ENCODE assay signal across 22 mouse cellular contexts in the genomic region with DNA sequence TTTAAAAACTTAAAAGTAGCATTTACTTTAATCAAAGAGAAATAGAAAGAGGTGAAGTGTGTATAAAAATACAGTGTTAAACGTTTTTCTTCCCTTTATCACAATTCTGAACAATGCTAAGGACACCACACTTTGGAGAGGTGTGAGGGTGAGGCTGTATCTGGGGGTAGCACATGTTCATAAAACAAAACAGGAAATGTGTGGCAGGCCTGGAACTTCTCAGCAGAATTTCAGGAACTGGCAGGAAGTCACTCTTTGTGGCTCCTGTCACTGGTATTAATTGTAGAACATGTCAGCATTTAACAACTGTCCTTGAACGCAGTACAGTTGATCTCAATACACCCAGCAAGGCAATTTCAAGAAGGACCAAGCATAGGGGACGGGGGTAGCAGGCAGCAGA.
DNase-seq lines count a peak whose midpoint lies in the region; ATAC-seq and TF ChIP-seq lines count a peak whose summit lies in the region.
"Had no signal": no experiment of that assay in that cellular context is flagged by ENCODE, and none has a peak within 500 bp of the region (broad histone marks: within the 10 kb centered on the region; RNA-seq: fewer than 3 reads in every experiment).

No protein-coding gene starts in this region.

- H3K36me3 ChIP-seq in lung, postnatal 0 days (ENCODE audit: insufficient read depth, low read length), result no peaks in the 10 kb centered on the region
- H3K36me3 ChIP-seq: embryonic facial prominence, embryonic 13.5 days; heart, embryonic 10.5 days; hindbrain, embryonic 13.5 days had no signal

- H3K4me2 ChIP-seq in lung, postnatal 0 days (replicated peaks; ENCODE audit: low read depth, low read length), result no peak overlapping the region
- H3K4me2 ChIP-seq: embryonic facial prominence, embryonic 13.5 days; forebrain, embryonic 13.5 days; hindbrain, embryonic 13.5 days had no signal

- intact Hi-C loops in gastrocnemius, postnatal 36 days (cut with DNase I), result no loop called here

- 42% methylated on average over 3 of the region's 3 CpGs for WGBS in lung, postnatal 0 days

- peak; percentile 18 for DNase-seq in heart, adult 11 months
- DNase-seq in heart, adult 9 months (ENCODE audit: low spot score in 2 of 2), result no peak
- peak; percentile 6 for DNase-seq in lung, postnatal 0 days (ENCODE audit: low spot score)
- DNase-seq in lung, postnatal 36 days, result no peak
- DNase-seq in gastrocnemius, postnatal 36 days, result no peak
- no peak for DNase-seq in ovary, adult 18-20 months (ENCODE audit: low spot score)
- DNase-seq: adrenal gland, postnatal 25 days; cerebellum, adult 11 months; cerebellum, adult 9-10 months; cerebellum, postnatal 25 days; forebrain, postnatal 0 days; gastrocnemius, postnatal 14 days; heart, postnatal 10 days; heart, postnatal 4 days had no signal

- no peak overlapping the region for H3K9ac ChIP-seq in lung, postnatal 0 days (replicated peaks; ENCODE audit: low read depth)
- H3K9ac ChIP-seq: embryonic facial prominence, embryonic 13.5 days; forebrain, embryonic 13.5 days; forebrain, postnatal 0 days; hindbrain, embryonic 13.5 days had no signal

- no peaks in the 10 kb centered on the region for H3K4me1 ChIP-seq in lung, postnatal 0 days (ENCODE audit: insufficient read depth, low read depth, low read length)
- H3K4me1 ChIP-seq: embryonic facial prominence, embryonic 13.5 days; forebrain, embryonic 13.5 days; heart, embryonic 10.5 days; hindbrain, embryonic 13.5 days had no signal

- no peaks in the 10 kb centered on the region for H3K27me3 ChIP-seq in lung, postnatal 0 days (replicated peaks; ENCODE audit: insufficient read depth, low read length)
- H3K27me3 ChIP-seq: embryonic facial prominence, embryonic 13.5 days; forebrain, embryonic 13.5 days; hindbrain, embryonic 13.5 days; Patski had no signal

- H3K9me3 ChIP-seq in lung, postnatal 0 days (ENCODE audit: low read length), result no peaks in the 10 kb centered on the region
- H3K9me3 ChIP-seq: embryonic facial prominence, embryonic 13.5 days; forebrain, embryonic 13.5 days; heart, embryonic 10.5 days; hindbrain, embryonic 13.5 days had no signal

- ATAC-seq in lung, postnatal 0 days, result peak; percentile 21; the same call in 1 of the 2 replicates
- ATAC-seq in hematopoietic stem cell, adult 5-6 weeks (replicated peaks in 1 of 2; ENCODE audit: insufficient read depth in 1 of 2, low FRiP score in 2 of 2, low TSS enrichment in 1 of 2, low read depth in 1 of 2, poor library complexity in 2 of 2, severe bottlenecking in 2 of 2), result peak; percentile 76 to 78
- ATAC-seq: activated CD4-positive, CD25-positive, alpha-beta regulatory T cell, adult 4 months; forebrain, embryonic 13.5 days; forebrain, postnatal 0 days; hindbrain, postnatal 0 days; Patski had no signal

- peak; percentile 68 for TF ChIP-seq EP300 in lung, postnatal 0 days (IDR thresholded peaks at IDR 0.05)

- no peak overlapping the region for H3K27ac ChIP-seq in lung, postnatal 0 days (ENCODE audit: low read length)
- H3K27ac ChIP-seq: embryonic facial prominence, embryonic 13.5 days; forebrain, embryonic 13.5 days; heart, embryonic 10.5 days; hindbrain, embryonic 13.5 days; hindbrain, postnatal 0 days had no signal

- no peak overlapping the region for H3K4me3 ChIP-seq in lung, postnatal 0 days (ENCODE audit: low read depth, low read length)
- H3K4me3 ChIP-seq: embryonic facial prominence, embryonic 13.5 days; forebrain, embryonic 13.5 days; heart, embryonic 10.5 days; hindbrain, embryonic 13.5 days had no signal

- no peak for TF ChIP-seq CTCF in lung, postnatal 0 days (IDR thresholded peaks at IDR 0.05)

Comparison
In these comparisons a context has a peak if more than half of its experiments do, and no peak if none do; other contexts are left out.
1. DNase-seq: peak in heart, adult 11 months (single experiment) and lung, postnatal 0 days (single experiment); none in heart, adult 9 months (0 of 2), lung, postnatal 36 days (single experiment), gastrocnemius, postnatal 36 days (0 of 2) and ovary, adult 18-20 months (single experiment).